Mouse (Mus musculus): ENCODE data around the gene Heatr6.

DNA sequence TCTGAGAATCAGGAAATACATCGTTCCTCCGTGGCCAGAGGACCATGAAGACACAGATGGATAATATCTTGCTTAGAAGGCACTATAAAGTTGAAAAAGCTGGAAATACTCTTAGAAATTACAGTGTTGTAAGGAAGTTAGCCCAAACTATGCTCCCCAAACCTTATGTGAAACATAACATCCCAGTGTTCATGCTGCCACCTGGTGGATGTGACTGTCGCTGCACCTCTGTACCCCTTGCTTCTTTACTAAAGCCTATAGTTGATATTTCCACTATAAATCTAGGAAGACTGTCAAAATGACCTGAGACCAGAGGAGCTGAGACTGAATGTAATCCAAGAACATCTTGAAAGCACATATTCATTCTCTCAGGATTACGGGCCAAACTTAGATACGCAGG, 14.3 kb upstream of the Heatr6 start:
- TF ChIP-seq CTCF (IDR thresholded peaks at IDR 0.05; ENCODE audit: borderline replicate concordance, insufficient read depth, low read length) (peak; percentile 91; the same call in 1 of the 2 replicates), POLR2A (IDR thresholded peaks at IDR 0.05; ENCODE audit: low read depth, low read length) (no peak)
